Mouse (Mus musculus) intestine, embryonic 16.5 days (tissue): ENCODE data around the gene Ces2g. TPM values are rescaled to one million over a fixed set of nuclear protein-coding genes. Genes with fewer than 3 reads are reported as not detected.

Source experiments
- ATAC-seq: fragments of 200-750 bp; cut with Nextera tagmentation; 2 replicates; pipeline ENCODE4 v1.8.0; 2017; ENCODE audit warnings: moderate TSS enrichment, moderate library complexity
- H3K27ac ChIP-seq: fragments of 300-500 bp; sonication (generic); 2 replicates; pipeline ENCODE4 v1.5.1; 2014; ENCODE audit warnings: mild to moderate bottlenecking, low read length
- H3K27me3 ChIP-seq: fragments of 300-500 bp; sonication (generic); replicated peaks from 2 replicates; pipeline ENCODE4 v1.6.1; 2014; ENCODE audit warnings: low read length, control low read depth, mixed read lengths; ENCODE audit not compliant: control insufficient read depth, insufficient read depth
- H3K36me3 ChIP-seq: fragments of 300-500 bp; sonication (generic); 2 replicates; pipeline ENCODE4 v1.6.1; 2014; ENCODE audit warnings: low read length, control low read depth; ENCODE audit not compliant: control insufficient read depth, insufficient read depth
- H3K4me1 ChIP-seq: fragments of 300-500 bp; sonication (generic); 2 replicates; pipeline ENCODE4 v1.6.1; 2014; ENCODE audit warnings: low read length, control low read depth, mixed read lengths; ENCODE audit not compliant: control insufficient read depth, insufficient read depth
- H3K4me2 ChIP-seq: fragments of 300-500 bp; sonication (generic); 2 replicates; pipeline ENCODE4 v1.6.1; 2014; ENCODE audit warnings: low read depth, low read length, control low read depth
- H3K4me3 ChIP-seq: fragments of 300-500 bp; sonication (generic); 2 replicates; pipeline ENCODE4 v1.5.1; 2014; ENCODE audit warnings: mild to moderate bottlenecking, low read length
- H3K9ac ChIP-seq: fragments of 300-500 bp; sonication (generic); 2 replicates; pipeline ENCODE4 v1.6.1; 2014; ENCODE audit warnings: low read depth, low read length
- H3K9me3 ChIP-seq: fragments of 300-500 bp; sonication (generic); 2 replicates; pipeline ENCODE4 v1.6.1; 2016; ENCODE audit warnings: low read length, control low read depth; ENCODE audit not compliant: control insufficient read depth
- WGBS: fragments of 180-500 bp; shearing (Covaris S2); extraction: QIAGEN DNeasy Blood & Tissue Kit; methylation state at CpG from one replicate; pipeline ENCODE4 v1.1.7; 2014; 5-methylcytosine and 5-hydroxymethylcytosine counted together
- polyA plus RNA-seq: library from polyadenylated mRNA; unstranded; fragments of >200 nt; fragmentation: Nextera tagmentation; extraction: Ambion mirVana; gene quantifications from 2 replicates; pipeline ENCODE4 v1.2.1, GENCODE M21; 2015

Ces2g gene
- polyA plus RNA-seq, 1 experiment from 2014 or later = 0.97 TPM

DNA sequence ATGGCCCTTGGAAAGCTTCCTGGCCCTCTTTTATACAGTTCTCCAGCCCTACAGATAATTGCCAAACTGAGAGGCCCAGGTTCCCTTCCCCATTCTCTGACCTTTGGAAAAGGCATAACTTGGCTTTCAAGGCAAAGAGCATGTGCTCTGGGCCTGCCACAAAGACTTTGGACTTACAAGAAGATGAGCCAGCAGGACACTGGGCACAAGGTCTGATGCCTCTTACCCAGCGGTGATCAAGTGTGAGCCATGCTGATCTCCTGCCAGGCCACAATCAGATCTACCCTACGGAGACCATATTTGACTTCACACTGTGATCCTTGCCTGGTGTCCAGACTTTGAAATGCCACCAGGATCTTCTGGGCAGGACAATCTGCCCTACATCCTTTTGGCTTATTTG lies 23.4 kb downstream of the Ces2g start:
- 0 out of 2 replicates have a peak, but pooled peaks have one; percentile 23 for ATAC-seq
- no peaks in the 10 kb centered on the region for H3K4me1 ChIP-seq
- no peak overlapping the region for H3K9ac ChIP-seq
- H3K9me3 ChIP-seq = no peaks in the 10 kb centered on the region
- no peaks in the 10 kb centered on the region for H3K27me3 ChIP-seq
- no peaks in the 10 kb centered on the region for H3K36me3 ChIP-seq
- H3K4me2 ChIP-seq = no peak overlapping the region
- 92% methylated on average over 2 of the region's 2 CpGs for WGBS
- H3K4me3 ChIP-seq = no peak overlapping the region
- H3K27ac ChIP-seq = no peak overlapping the region

DNA sequence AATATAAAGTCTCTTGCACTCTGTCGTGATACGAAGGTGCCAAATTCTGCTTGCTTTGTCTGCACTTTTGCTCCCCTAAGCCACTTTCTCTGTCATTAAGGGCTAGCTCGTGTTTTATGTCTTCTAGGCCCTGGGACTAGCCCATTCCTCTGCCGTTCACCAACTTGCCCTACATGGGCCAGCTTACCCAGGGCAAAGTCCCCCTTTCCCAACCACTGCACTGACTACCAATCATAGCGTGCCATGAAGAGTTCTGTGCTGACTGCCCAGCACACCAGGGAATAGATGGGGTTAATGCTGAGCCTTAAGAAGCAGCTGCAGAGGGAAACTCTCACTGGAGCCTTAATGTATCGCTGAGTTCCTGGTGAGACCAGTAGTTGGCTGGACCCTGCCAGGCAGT lies 36.7 kb downstream of the Ces2g start:
- Histone ChIP-seq H3K9ac (no peak overlapping the region), H3K4me1 (0 out of 2 replicates have a peak, but pooled peaks cover 4% of the 10 kb centered on the region), H3K36me3 (no peaks in the 10 kb centered on the region), H3K27me3 (no peaks in the 10 kb centered on the region), H3K27ac (no peak overlapping the region), H3K4me3 (no peak overlapping the region), H3K4me2 (no peak overlapping the region), H3K9me3 (no peaks in the 10 kb centered on the region)
- ATAC-seq = 0 out of 2 replicates have a peak, but pooled peaks have one; percentile 30
- WGBS = 76% methylated on average over 6 of the region's 6 CpGs

DNA sequence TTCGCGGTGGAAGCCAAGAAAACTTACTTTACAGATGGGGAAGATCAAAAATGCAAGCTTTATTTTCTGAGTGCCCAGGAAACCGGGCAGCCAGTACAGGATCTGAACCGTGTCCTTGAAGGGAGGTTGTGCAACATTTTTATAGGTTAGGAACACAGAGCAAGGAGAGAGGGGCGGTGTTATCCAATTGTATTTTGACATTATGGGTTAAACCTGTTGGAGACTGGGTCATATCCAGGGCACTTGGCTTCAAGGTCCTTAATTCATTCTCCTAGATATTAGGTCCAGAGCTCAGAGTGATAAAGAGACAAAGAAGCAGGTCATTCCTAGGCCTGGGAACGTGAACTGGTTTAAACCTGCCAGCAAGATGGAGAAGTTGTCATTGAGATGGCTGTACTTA lies 37.7 kb downstream of the Ces2g start:
- H3K9me3 ChIP-seq = no peaks in the 10 kb centered on the region
- H3K27me3 ChIP-seq = no peaks in the 10 kb centered on the region
- WGBS = 71% methylated on average over 6 of the region's 6 CpGs

DNA sequence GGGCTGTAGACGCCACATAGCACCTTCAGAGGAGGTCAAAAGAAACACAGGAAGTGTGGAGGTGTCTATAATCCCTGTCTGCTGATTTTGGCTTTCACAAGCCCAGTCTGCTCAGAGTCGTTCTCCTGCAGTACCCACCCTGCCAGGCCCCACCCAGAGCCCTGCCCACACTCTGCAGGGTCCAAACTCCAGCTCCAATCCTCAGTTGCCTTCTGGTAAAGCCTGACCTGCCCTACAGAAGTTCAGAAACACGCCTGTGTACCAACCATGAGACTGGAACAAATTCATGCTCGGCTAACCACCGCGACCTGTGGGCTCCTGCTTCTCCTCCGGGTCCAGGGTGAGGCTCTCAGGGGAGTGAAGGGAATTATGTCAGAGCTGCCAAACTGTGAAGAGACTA lies 39.1 kb downstream of the Ces2g start, which contains the start of gene Ces2h:
TSS of gene Ces2h (plus strand) at position 268 of the 400 bp plus-strand sequence.
- H3K36me3 ChIP-seq = no peaks in the 10 kb centered on the region
- 0 out of 2 replicates have a peak, but pooled peaks cover 4% of the 10 kb centered on the region for H3K4me1 ChIP-seq
- H3K4me2 ChIP-seq = 0 out of 2 replicates have a peak within 1 kb of the TSS, but pooled peaks have one; percentile 10
- peak; percentile 95 for ATAC-seq
- no peak within 1 kb of the TSS for H3K4me3 ChIP-seq
- peak within 1 kb of the TSS; percentile 57; the same call in 1 of the 2 replicates for H3K27ac ChIP-seq
- H3K9ac ChIP-seq = peak within 1 kb of the TSS; percentile 33; the same call in 1 of the 2 replicates
- H3K27me3 ChIP-seq = no peaks in the 10 kb centered on the region
- no peaks in the 10 kb centered on the region for H3K9me3 ChIP-seq
- 69% methylated on average over 7 of the region's 7 CpGs for WGBS

More for the DNA sequence above, 37.7 kb downstream of the Ces2g start:
- Histone ChIP-seq H3K9ac (no peak overlapping the region), H3K36me3 (no peaks in the 10 kb centered on the region), H3K4me3 (no peak overlapping the region), H3K4me1 (0 out of 2 replicates have a peak, but pooled peaks cover 4% of the 10 kb centered on the region), H3K27ac (no peak overlapping the region), H3K4me2 (no peak overlapping the region)
- peak; percentile 75 for ATAC-seq

DNA sequence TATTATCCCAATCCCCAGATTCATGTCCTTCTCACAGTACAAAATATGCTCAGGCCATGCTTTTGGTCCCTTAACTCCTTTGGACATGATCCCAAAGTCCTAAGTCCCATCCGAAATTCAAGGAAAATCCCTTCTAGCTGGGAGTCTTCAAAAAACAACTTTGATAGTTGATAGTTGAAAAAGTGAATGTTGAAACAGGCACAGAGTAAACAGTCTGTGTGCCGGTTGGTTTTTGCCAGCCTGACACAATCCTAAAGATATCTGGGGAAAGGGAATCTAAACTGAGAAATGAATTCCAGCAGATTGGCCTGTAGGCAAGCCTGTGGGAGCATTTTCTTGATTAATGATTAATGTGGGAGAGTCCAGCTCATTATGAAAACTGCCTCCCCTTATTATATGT lies 48.5 kb downstream of the Ces2g start:
- H3K36me3 ChIP-seq = no peaks in the 10 kb centered on the region
- WGBS = 70% methylated on average over 2 of the region's 2 CpGs
- ATAC-seq = no peak
- H3K4me1 ChIP-seq = no peaks in the 10 kb centered on the region
- H3K9ac ChIP-seq = no peak overlapping the region
- peaks cover 3% of the 10 kb centered on the region; the same call in 1 of the 2 replicates for H3K9me3 ChIP-seq
- no peak overlapping the region for H3K27ac ChIP-seq
- H3K27me3 ChIP-seq = no peaks in the 10 kb centered on the region
- H3K4me3 ChIP-seq = no peak overlapping the region
- no peak overlapping the region for H3K4me2 ChIP-seq

DNA sequence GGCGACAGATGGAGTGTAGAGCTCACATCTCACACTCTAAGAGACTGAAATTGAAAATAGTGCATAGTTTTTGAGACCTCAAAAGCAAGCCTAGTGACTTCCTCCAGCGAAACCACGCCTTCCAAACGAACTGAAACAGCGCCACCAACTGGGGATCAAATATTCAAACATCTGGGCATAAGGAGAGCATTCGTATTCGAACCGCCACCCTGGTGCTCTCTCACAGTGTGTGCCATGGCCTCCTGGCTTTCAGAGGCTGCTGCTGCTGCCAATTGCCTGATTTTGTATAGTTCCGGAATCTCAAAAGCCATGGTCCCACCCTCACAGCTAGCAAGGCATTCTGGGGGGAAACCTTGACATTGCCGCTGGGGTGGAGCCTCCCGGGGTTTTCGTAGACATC lies 49.6 kb downstream of the Ces2g start:
- WGBS = 78% methylated on average over 12 of the region's 12 CpGs
- Histone ChIP-seq H3K36me3 (no peaks in the 10 kb centered on the region), H3K4me3 (no peak overlapping the region), H3K27ac (no peak overlapping the region), H3K4me2 (no peak overlapping the region), H3K27me3 (no peaks in the 10 kb centered on the region), H3K4me1 (no peaks in the 10 kb centered on the region), H3K9ac (no peak overlapping the region), H3K9me3 (peaks cover 3% of the 10 kb centered on the region; the same call in 1 of the 2 replicates)
- ATAC-seq = no peak

DNA sequence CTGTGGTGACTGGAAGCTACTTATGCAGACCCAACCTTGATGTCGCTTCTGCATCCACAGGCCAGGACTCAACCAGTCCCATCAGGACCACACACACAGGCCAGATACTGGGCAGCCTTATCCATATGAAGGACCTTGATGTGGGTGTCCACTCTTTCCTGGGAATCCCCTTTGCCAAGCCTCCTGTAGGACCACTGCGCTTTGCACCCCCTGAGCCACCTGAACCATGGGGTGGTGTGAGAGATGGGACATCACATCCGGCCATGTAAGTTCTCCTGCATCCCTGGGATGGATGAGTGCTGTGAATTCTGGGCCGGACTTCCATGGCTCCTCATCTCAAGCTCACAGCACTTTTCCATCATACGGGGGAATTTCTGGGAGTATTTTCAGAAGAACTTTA lies 52.9 kb downstream of the Ces2g start:
- 91% methylated on average over 5 of the region's 5 CpGs for WGBS
- Histone ChIP-seq H3K9ac (no peak overlapping the region), H3K4me3 (no peak overlapping the region), H3K27me3 (no peaks in the 10 kb centered on the region), H3K9me3 (no peaks in the 10 kb centered on the region), H3K36me3 (no peaks in the 10 kb centered on the region), H3K4me1 (no peaks in the 10 kb centered on the region), H3K27ac (no peak overlapping the region), H3K4me2 (no peak overlapping the region)
- ATAC-seq = no peak

Other genes with a start within 250 kb of the Ces2g start
- gene Ces2a, start 227.7 kb upstream of the Ces2g start, polyA plus RNA-seq = 8.0 and 8.7 TPM in 2 replicates
- 0.92 and 0.95 TPM in 2 replicates for gene Ces2b, start 130.1 kb upstream of the Ces2g start, polyA plus RNA-seq
- gene Ces2c, start 114.7 kb upstream of the Ces2g start, polyA plus RNA-seq = 2.5 and 2.7 TPM in 2 replicates
- gene Ces2e, start 35.5 kb upstream of the Ces2g start, polyA plus RNA-seq = 63.9 and 95.6 TPM in 2 replicates
- gene Ces2f, start 14.4 kb upstream of the Ces2g start, polyA plus RNA-seq = not detected in 2 replicates
- gene Ces2h, start 39.1 kb downstream of the Ces2g start, polyA plus RNA-seq = 0.05 TPM in 1 of 2 replicates, not detected in the other
- gene Ces3a, start 86.9 kb downstream of the Ces2g start, polyA plus RNA-seq = not detected in 2 replicates
- gene Ces3b, start 122.0 kb downstream of the Ces2g start, polyA plus RNA-seq = not detected in 2 replicates
- not detected in 2 replicates for gene Ces4a, start 170.1 kb downstream of the Ces2g start, polyA plus RNA-seq
- 27.4 and 28.2 TPM in 2 replicates for gene Cbfb, start 209.0 kb downstream of the Ces2g start, polyA plus RNA-seq